Mouse (Mus musculus) MEL (cell line): Measurements from ENCODE around the gene Fam102a.

Source experiments
- CTCF ChIP-seq, 3 experiments: IDR thresholded peaks in 2 of 3; conservative IDR thresholded peaks in 1 of 3; 2 replicates each; pipeline ENCODE4 v1.5.1; 2011 to 2012; ENCODE audit warnings: low read length in 3 of 3, low read depth in 2 of 3, mild to moderate bottlenecking in 2 of 3, improper control_type of control experiment in 1 of 3, inconsistent platforms in 1 of 3, mixed read lengths in 1 of 3, moderate library complexity in 1 of 3; ENCODE audit not compliant: control insufficient read depth in 1 of 3, insufficient read depth in 1 of 3, poor library complexity in 1 of 3, severe bottlenecking in 1 of 3
- E2F4 ChIP-seq: IDR thresholded peaks from 2 replicates; pipeline ENCODE4 v1.6.1; 2011; ENCODE audit warnings: low read depth, low read length, improper control_type of control experiment, borderline replicate concordance
- ELF1 ChIP-seq: IDR thresholded peaks from 2 replicates; pipeline ENCODE4 v1.6.1; 2014; ENCODE audit warnings: low read depth, mild to moderate bottlenecking, inconsistent platforms, low read length, improper control_type of control experiment, moderate library complexity
- GABPA ChIP-seq: IDR thresholded peaks from 2 replicates; pipeline ENCODE4 v1.6.1; 2012; ENCODE audit warnings: low read depth, mild to moderate bottlenecking, inconsistent platforms, low read length, improper control_type of control experiment, moderate library complexity
- GATA1 ChIP-seq: IDR thresholded peaks from 2 replicates; pipeline ENCODE4 v1.6.1; 2011; ENCODE audit warnings: low read depth, low read length, improper control_type of control experiment
- JUND ChIP-seq: IDR thresholded peaks from 2 replicates; pipeline ENCODE4 v1.6.1; 2011; ENCODE audit warnings: low read depth, mild to moderate bottlenecking, improper control_type of control experiment, low read length
- MAFK ChIP-seq: IDR thresholded peaks from 2 replicates; pipeline ENCODE4 v1.6.1; 2011; ENCODE audit warnings: low read depth, mild to moderate bottlenecking, low read length, improper control_type of control experiment, borderline replicate concordance
- ZC3H11A ChIP-seq: IDR thresholded peaks from 2 replicates; pipeline ENCODE4 v1.6.1; 2012; ENCODE audit warnings: low read depth, mild to moderate bottlenecking, inconsistent platforms, low read length, improper control_type of control experiment
- ZNF384 ChIP-seq: IDR thresholded peaks from 2 replicates; pipeline ENCODE4 v1.6.1; 2012; ENCODE audit warnings: low read depth, mild to moderate bottlenecking, inconsistent platforms, low read length, improper control_type of control experiment

GRCm38 (mm10) chr2:32536086-32536633, 1.0 kb downstream of the Fam102a start:
- TF ChIP-seq GABPA (no peak), CTCF (IDR thresholded peaks at IDR 0.05 in 2 of 3, conservative IDR thresholded peaks at IDR 0.05 in 1 of 3; ENCODE audit: control insufficient read depth in 1 of 3, insufficient read depth in 1 of 3, low read depth in 2 of 3, low read length in 3 of 3, poor library complexity in 1 of 3, severe bottlenecking in 1 of 3) (no peak), ZC3H11A (no peak), MAFK (no peak), GATA1 (no peak), E2F4 (no peak), JUND (no peak), ELF1 (no peak), ZNF384 (no peak)
